Mouse (Mus musculus): ENCODE measurements around the gene Tlr7.
"Not testable (repeated sequence)": the region's sequence is repeated elsewhere in the genome, so short reads cannot be mapped to it uniquely, and the experiment has no call there.

The Tlr7 gene

DNA sequence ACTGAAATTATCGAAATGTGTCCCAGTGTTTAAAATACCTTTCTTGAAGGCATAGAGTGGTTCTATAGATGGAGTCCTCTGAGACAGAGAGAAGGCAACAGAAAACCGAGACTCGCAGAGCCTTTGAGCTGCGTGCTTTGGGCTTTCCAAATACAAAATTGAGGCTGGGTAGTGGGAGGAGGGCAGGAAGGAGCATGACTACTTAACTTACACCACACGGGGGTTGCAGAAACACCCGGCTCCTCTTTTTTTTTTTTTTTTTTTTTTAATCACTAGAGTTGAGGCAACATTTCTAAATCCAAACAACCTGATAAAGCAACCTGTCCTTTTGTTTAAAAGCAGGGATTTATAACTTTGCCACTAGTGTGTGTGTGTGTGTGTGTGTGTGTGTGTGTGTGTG lies at the start of gene Tlr7:
Gene Tlr7 (minus strand): TSS at position 160 of the 400 bp plus-strand sequence.
- no peak for DNase-seq

DNA sequence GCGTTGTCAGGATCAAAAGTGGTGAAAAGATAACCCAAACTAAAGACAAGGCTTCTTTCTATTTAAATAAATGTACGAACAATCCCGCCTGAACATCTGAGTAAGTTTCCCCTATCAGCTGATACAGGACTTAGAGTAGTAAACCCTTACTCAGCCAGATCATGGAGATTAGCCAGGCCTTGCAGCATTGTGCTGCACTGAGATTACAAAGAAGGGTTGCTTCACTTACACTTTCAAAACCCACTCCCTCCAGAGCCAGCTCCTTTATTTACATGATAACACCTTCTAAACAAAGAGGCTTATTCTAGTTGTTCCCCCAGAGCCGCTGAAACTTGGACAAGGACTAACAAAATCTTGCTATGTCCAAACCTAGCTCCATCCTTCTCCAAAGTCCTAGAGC lies 49.7 kb upstream of the Tlr7 start:
- no peak for DNase-seq

DNA sequence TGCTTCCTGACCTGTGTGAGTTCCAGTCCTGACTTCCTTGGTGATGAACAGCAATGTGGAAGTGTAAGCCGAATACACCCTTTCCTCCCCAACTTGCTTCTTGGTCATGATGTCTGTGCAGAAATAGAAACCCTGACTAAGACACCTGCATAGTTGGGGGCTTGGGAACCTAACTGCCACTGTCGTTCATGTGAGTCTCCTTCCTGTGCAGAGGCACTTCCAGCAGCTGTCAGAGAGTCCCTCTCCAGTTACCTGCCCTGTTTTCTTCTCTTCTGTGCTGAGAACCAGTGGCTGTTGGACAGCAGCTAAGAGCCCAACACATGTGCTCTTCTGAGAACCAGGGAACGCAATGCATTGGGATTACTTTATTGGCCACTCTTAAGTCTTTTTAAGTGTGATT lies 30.9 kb upstream of the Tlr7 start:
- DNase-seq, result not testable (repeated sequence)

DNA sequence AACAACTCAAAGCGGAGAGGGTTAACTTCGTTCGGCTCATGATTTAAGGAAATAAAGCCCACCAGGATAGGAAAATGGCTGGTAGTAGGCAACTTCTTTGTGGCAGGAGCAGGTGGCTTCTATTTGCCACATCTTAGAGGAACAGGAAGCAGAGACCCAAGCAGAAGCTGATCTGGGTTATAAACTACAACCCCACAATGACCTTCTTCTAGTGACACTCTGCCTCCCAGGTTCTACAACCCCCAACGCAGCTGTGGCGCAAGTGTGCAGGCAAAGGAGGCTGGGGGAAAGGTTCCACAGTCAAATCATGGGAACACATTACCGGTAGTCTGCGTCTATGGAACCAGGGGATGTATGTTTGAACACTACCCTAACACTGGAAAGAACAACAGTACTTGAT lies 29.3 kb upstream of the Tlr7 start:
- DNase-seq, result no peak

DNA sequence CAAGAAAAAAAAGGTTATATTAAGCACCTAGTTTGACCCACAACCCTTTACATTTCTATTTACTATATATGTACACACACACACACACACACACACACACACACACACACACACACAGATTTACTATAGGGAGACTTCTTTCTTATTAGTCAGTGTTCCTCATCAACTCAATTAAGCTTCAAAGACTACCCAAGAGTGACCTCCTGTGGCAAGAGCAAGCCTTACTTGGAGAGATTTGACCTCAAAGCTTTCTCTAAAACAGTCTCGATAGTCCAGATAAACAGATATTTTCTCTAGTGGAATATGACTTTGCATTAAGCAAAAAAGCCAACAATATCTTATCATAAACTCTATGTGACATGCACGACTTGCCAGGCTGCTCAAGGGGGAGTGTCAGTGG lies 27.1 kb upstream of the Tlr7 start:
- no peak for DNase-seq

DNA sequence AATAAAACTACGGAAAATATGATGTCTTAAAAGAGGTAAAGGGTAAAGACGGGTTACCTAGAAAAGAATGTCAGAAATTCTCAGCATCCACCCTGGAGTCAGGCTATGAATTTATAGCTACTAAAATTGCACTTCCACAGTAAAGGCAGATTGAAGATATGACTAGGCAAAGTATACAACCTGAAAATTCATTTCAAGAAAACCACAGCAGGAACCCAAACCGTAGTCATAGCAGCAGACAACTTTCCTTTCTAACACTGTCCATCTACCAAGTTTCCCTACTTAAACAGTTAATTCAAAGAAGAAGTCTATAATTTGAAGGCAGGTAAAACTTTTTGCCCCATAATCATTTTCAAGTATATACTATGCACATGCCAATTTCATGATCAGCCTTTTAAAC lies 25.6 kb upstream of the Tlr7 start:
- no peak for DNase-seq

DNA sequence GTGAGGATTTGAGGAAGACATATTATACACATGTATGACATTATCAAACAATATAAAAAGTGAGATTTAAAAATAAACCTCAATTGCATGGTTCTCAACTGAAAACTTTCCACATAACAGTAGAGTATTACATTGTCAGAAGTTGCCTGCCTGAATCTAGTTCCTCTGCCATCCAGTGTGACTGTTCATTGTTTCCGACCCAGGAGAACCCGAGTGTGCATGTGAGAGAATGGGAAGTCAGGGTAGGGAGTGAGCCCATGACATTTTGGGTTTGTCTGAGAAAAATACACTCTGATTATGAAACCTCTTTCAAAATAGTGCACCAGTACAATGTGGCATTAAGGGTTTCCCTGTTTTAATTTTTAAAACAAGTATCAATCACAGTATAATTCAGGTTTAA lies 23.3 kb upstream of the Tlr7 start:
- DNase-seq, result no peak

DNA sequence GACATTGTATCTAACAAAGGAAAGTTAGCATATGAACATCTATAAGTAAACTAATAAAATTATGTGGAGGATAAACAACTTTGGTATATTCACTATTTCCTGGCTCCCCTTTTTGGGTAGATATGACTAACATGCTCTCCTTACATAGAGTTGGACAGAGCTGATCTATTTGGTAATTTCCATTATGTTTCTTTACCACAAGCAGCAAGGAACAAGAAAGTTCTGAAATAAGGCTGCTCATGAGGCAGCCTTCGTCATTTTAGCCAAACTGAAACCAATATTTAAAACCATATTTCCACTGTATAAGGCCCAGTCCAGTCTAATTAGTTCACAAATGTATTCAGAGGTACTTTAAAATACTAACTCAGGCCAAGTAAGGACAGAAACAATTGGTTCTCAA lies 16.1 kb upstream of the Tlr7 start:
- DNase-seq, result no peak

DNA sequence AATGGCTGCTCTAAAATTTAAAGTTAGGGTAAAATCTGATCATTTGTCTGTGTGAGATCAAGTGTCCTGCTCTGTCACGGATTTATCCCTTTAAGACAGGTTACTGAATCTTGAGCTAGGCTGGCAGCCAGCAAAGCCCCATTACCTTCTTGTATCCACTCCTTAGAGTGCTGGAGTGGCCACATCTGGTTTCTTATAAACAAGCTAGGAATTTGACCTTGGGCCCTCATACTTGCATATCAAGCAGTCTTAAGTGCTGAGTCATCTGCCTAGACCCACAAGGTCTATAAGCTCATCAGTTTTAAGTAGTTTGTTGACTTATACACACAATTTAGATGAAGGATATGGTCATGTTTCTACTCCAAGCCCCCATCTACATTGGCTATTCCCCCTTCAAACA lies 14.0 kb upstream of the Tlr7 start:
- DNase-seq, result peak; percentile 71

DNA sequence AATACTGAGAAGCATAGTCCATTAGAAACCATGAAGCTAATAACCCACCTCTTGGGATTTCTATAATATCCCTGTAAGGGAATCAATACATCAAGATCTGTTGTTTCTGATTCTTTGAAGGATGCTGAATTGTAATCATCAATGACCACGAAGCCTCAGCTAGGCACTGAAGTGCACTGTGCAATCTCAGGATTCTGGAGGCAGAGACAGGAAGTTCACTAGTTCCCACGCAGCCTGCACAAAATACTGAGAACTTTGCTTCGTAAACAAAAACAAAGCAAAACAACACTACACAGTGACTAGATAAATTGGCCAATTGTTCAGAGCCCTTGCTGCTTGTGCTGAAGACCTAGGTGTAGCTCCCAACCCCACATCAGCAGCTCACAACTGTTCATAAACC lies 11.5 kb upstream of the Tlr7 start:
- no peak for DNase-seq

DNA sequence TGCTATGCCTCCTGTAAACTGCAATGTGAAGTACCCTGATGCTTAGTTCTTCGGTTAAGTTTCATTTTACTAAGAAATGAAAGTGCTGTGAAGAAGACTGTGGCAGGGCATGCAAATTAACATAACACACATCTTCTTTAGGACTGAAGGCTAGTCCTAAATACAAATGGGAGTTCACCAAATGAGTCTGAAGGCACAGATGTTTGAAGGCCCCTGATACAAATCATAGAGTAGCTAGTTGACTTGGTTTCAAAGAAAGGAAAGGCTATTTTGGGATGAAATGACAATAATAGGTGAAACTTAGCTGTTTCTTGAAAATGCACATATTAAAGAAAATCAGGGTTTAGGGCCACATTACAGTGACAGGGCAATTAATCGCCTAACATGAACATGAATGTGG lies 9.8 kb upstream of the Tlr7 start:
- no peak for DNase-seq

DNA sequence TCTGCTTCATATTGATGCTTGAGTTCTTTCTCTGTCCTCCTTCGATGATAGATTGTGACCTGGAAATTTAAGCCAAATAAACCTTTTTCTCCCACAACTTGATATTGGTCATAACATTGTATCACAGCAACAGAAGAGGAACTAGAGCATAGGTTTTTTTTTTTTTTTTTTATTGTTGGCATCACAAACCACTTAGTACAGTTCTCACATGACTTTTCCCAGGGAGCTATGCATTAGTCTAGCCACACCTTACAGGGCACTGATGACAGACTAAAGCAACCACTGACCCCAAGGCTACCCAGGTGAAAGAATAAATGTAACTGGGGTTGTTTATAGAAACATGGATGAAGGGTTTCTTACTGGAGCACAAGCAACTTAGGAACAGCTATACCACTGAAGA lies 7.6 kb upstream of the Tlr7 start:
- DNase-seq, result no peak

DNA sequence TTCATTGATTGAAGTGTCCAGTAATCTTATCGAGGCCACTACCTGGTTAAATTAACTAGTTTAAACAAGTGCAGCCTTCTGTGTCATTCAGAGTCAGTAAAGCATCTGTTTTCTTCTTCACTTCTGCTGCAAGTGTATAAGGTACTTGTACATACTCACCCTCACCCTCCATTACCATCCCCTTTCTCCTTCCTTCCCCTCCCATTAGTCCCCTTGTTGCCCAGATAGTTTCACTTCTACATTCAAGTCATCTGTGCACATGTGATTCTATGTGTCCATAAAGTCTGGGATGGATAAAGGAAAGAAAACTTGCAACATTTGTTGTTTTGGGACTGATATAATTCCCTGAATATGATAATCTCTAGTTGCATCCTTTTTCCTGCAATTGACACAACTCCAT lies 4.2 kb upstream of the Tlr7 start:
- no peak for DNase-seq

DNA sequence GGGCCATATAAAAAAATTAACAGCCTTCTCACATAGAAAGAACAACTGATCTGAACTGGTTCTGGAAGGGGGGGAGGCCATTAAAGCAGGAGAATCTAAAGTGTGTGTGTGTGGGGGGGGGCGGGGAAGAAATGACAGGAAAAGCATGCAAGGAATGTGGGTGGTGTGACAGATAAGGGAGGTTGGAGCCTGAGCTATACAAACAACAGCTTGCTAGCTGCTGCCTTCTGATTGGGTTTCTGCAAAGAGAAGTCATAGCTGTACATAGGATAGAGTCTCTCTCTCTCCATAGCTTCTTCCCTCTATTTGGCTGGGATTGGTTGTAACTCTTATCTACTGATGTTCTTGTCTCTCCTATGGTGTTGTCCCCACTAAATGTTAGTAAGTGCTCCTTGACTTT lies 2.2 kb upstream of the Tlr7 start:
- DNase-seq, result no peak

DNA sequence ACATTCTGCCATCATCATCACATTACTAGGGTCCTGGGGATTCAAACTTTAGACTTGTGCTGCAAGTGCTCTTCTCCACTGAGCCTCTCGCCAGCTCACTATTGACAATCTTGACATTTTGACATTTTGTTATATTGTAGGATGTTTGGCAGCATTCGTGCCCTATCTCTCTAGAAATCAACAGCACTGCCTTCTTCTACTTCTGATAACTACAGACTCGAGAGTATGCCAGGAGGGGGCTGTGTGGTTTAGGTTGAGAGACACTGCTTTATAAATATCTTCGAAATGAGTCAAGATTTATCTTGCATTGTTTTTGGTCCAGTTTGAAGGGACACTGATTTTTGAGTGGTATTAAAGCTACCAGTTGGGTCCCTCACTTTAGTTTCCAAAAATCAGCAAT lies 635 bp upstream of the Tlr7 start:
- DNase-seq, result no peak

DNA sequence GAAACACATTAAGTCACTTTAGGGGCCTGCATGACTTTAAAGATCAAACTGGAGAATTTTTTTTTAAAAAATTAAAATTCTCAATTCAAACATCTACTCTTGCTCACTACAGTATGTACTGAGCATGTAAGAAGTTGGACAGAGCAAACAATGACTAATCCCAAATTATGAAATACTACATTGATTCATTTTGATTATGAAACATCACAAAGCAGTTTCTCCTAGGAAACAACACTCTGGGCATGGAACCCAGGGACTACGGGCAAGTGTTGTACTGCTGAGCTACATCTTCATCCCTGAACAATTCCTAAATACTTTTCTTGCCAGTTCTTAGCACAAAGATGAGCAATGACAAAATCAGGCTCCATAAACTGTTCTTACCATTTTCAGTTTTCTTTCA lies 738 bp downstream of the Tlr7 start:
- DNase-seq, result no peak

DNA sequence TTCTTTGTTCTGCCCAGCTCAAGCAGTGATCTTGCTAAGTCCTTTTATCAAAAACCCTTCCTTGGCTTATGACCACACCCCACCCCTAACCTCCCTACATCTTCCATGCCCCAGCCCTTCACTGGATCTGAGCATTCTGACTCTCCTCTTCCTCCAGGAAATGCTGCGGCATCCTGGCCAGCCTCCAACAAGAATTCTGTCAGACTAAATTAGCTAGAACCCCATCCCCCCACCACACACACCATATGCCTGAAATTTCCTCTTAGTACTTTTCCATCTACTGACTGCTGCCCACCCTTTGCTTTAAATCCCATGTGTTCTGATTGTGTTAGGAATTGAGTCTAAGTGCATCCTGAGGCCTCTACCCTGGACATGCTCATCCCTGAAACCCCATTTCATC lies 1.3 kb downstream of the Tlr7 start:
- no peak for DNase-seq

DNA sequence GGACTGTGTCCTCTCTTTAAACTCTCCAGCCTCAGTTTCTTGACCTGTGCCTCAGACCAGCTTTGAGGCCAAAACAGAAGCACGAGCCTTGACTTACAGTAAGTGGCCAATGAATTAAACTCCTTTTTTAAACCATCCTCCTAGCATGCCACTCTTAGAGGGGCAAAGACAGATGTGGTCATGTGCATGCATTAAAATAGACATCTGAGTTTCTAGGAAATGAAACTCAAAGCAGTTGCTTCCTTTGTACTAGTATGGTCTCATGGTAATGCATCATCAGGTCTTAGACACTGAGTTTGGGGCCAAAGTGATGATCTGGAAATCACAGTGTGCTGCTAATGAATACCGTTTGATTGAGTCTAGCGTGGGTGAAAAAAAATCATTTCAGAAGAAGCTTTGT lies 1.8 kb downstream of the Tlr7 start:
- DNase-seq, result no peak

DNA sequence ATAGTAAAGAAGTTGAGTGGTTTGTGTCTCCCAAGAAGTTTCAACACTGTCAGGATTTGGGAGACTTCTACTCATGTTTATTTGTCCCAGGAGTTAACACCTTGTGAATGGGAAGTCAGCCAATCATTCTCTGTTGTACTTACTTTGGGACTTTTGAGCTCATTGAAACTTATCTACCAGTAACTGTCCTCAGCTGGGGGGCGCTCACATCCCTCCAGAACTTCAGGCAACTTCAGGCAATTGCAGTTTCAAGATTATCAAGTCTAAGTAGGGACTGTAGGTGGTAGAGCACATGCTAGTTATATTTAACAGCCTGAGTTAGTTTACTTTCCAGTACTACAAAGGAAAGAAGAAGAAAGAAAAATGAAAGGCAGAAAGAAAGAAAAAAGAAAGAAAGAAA lies 6.6 kb downstream of the Tlr7 start:
- DNase-seq, result no peak

DNA sequence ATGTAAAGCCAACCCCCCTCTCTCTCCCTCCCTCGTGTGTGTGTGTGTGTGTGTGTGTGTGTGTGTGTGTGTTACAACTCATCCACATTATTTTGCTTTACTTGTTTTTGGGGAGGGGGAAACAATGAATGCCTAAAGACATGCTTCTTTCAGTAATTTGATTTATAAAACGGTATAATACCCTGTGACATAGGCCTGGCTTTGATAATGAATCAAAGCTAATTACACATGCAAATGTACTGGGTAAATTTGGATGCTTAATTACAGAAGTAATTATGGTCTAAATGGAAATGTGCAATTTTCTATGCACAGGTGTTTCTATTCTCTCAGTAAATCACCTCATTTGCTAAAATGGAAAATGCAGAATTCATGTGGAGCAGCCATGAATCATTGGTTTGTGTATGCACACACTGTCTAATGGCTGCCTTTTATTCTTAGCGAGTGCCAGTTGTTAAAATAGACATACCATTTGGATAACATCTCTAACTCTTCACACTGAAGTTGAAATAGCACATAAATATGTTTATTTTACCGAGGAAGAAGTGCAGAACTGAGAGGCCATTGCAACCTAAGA lies 9.0 kb downstream of the Tlr7 start:
- no peak for DNase-seq

DNA sequence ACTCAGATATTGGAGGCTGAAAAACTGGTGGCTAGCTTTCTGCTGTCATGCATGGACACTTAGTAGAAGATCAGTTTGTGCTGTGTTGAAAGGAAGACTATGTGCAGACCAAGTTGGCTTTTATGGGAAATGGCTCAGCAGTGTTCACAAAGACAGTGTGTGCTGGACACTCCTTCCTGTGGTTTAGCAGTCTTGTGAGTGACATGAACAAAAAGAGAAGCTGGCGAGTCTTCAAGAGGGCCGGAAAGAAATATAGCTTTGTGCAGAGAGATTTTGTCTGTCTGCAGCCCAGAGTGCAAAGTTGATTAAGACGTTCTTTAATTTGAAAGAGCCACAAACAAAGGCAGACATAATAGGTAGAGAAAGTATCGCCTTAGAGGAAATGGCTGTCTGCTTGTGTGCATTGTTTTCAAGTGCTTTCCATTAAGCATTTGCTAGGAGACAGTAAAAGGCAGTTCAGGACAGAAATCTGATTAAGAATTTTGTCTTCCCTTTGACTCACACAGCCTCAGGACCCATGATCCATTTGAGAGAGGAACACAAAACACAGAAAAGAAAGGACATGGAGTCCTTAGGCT lies 11.4 kb downstream of the Tlr7 start:
- DNase-seq, result no peak

DNA sequence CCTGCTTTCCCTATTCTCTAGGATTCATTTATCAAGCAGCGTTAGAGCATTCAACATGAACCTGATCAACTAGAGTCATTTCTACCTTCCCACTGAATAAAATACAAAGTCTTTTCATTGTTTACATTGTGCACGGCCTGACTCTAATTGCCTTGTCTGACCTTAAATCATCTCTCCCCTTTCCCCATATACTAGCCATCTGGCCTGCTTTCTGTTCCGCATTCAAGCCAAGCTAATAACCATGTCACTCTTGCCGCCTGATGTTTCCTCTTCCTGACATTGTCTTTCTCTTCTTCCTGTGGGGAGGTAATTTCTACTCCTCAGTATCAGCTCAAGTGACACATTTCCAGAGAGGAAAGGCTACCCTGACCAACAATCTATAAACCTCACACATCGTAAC lies 14.6 kb downstream of the Tlr7 start:
- no peak for DNase-seq

DNA sequence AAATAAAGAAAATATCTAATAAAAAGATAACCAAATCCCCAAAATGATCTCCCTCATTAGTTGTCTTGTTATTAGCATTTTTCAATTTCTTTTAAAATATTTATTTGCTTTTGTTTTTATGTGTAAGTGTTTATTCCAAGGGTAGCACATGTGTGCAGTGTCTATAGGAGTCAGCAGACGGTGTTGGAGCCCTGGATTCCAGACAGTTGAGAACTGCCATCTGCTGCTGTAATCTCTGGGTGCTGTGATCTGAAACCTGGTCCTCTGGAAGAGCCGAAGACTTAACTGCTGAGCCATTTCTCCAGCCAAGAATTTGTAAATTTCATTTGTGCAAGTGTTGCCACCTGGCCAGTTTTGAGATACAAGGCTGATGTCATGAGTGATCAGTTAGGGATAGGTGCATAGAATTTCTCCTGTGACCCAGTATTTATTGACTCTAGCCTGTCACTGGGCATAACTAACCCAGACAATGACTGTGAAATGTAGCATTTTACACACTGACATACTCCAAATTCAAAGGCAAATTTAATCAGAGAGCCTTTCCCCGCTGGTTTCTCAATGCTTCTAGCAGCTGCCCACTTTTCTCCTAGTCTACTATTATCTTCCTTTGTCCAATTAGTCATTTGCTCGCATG lies 15.1 kb downstream of the Tlr7 start:
- no peak for DNase-seq

DNA sequence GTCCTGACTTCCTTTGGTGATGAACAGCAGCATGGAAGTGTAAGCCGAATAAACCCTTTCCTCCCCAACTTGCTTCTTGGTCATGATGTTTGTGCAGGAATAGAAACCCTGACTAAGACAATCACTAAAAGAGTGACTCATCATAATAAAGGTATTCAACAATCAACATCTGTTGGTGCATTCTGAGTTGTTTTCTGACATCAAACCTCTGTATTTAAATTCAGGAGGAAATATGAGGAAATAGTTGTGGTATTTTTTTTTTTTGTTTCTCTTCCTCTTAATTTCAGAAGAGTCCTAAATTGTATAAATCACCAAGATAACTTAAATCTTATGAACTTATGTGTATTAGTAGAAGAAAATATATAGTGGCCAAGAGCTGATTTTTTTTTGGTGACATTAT lies 28.3 kb downstream of the Tlr7 start:
- DNase-seq, result not testable (repeated sequence)

DNA sequence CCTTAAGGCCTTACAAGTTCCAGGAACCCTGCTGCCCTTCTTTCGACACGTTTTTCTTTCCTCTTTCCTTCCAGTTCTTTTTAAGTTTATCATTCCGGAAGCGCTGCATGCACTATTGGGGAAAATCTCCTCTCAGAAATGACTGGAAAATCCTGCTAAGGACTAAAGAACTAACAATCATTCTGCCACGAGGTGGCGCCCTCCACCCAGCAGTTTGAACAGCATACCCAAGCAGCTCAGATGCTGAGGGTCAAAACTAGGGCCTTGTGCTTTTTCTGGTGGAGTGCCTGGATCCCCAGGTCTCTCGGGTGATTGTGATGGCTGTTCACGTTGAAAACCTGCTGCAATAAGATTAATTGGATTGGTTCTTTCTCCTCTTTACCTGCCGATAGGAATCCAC lies 53.4 kb downstream of the Tlr7 start:
- DNase-seq, result peak; percentile 29

Measured in kidney, adult 11 months (tissue).